Comparison of ENCODE assay signal across 18 mouse cellular contexts in the genomic region with DNA sequence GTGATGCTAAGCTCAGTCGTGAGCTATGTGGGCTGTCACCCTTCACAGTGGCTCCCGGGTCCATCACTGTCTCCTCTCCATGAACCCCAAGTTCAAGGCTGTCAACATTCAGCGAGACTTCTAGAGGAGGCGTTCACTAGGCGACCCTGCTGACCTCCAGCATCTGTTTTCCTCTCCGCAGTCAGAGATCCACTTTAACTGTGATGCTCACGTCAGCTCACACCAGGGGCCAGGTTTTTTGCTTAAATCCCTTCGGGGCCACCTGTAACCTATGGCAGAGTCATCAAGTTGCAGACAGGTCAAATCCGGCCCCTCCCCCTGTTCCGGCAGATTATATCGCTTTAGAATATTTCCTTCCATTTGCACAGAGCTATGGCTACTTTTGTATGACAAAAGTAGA.
A peak's percentile ranks its signal among the peaks of the same experiment; 100 is the strongest.
DNase-seq lines count a peak whose midpoint lies in the region.
"Had no signal": no experiment of that assay in that cellular context is flagged by ENCODE, and none has a peak within 500 bp of the region (broad histone marks: within the 10 kb centered on the region; RNA-seq: fewer than 3 reads in every experiment).

No protein-coding gene starts in this region.

- peak; percentile 32 for DNase-seq in kidney, postnatal 10 days
- DNase-seq in kidney, postnatal 4 days = no peak
- DNase-seq in embryo, embryonic 9.5 days (ENCODE audit: extremely low spot score) = peak; percentile 8
- DNase-seq in limb, embryonic 10.5 days (ENCODE audit: low spot score) = peak; percentile 66
- no peak for DNase-seq in heart, postnatal 14 days
- no peak for DNase-seq in thymus, postnatal 14 days
- no peak for DNase-seq in left cerebral cortex, postnatal 36 days (ENCODE audit: low spot score in 2 of 2)
- DNase-seq: adrenal gland, postnatal 10 days; cerebellum, adult 11 months; cerebellum, adult 9-10 months; cerebellum, postnatal 25 days; forebrain, postnatal 0 days; gastrocnemius, postnatal 36 days; heart, adult 18-20 months; heart, postnatal 10 days had no signal

- WGBS in limb, embryonic 10.5 days = 32% methylated on average over 11 of the region's 11 CpGs

- H3K27ac ChIP-seq in limb, embryonic 10.5 days = no peak overlapping the region
- H3K27ac ChIP-seq: forebrain, embryonic 13.5 days; heart, embryonic 10.5 days; hindbrain, embryonic 15.5 days had no signal

- no peaks in the 10 kb centered on the region for H3K27me3 ChIP-seq in limb, embryonic 10.5 days (ENCODE audit: low read depth, poor library complexity, severe bottlenecking)
- H3K27me3 ChIP-seq: forebrain, embryonic 13.5 days; hindbrain, embryonic 15.5 days had no signal

- intact Hi-C loops in heart, postnatal 14 days (cut with DNase I) = no loop called here
- intact Hi-C loops in left cerebral cortex, postnatal 36 days (cut with DNase I) = no loop called here

- no peaks in the 10 kb centered on the region for H3K9me3 ChIP-seq in limb, embryonic 10.5 days (replicated peaks)
- H3K9me3 ChIP-seq: forebrain, embryonic 13.5 days; heart, embryonic 10.5 days; hindbrain, embryonic 15.5 days had no signal

- H3K4me1 ChIP-seq in limb, embryonic 10.5 days = peaks cover 20% of the 10 kb centered on the region
- H3K4me1 ChIP-seq: forebrain, embryonic 13.5 days; heart, embryonic 10.5 days; hindbrain, embryonic 15.5 days had no signal

- no peaks in the 10 kb centered on the region for H3K36me3 ChIP-seq in limb, embryonic 10.5 days
- H3K36me3 ChIP-seq: heart, embryonic 10.5 days; hindbrain, embryonic 15.5 days had no signal

- no peak overlapping the region for H3K4me3 ChIP-seq in limb, embryonic 10.5 days
- H3K4me3 ChIP-seq: forebrain, embryonic 13.5 days; heart, embryonic 10.5 days; hindbrain, embryonic 15.5 days had no signal

Comparison
In these comparisons a context has a peak if more than half of its experiments do, and no peak if none do; other contexts are left out.
1. DNase-seq: peak in kidney, postnatal 10 days (single experiment), embryo, embryonic 9.5 days (single experiment) and limb, embryonic 10.5 days (single experiment); none in kidney, postnatal 4 days (0 of 2), heart, postnatal 14 days (0 of 2), thymus, postnatal 14 days (single experiment) and left cerebral cortex, postnatal 36 days (0 of 2).